Mouse (Mus musculus) olfactory bulb, adult 2 months (tissue): Measurements from ENCODE around the gene Setd3.

Experiments used
- CTCF ChIP-seq: fragments of 200-500 bp; IDR thresholded peaks from 2 replicates; pipeline ENCODE4 v1.5.1; 2012; ENCODE audit warnings: low read depth, mild to moderate bottlenecking, low read length, moderate library complexity; ENCODE audit not compliant: insufficient read depth
- POLR2A ChIP-seq: fragments of 200-500 bp; IDR thresholded peaks from 2 replicates; pipeline ENCODE4 v1.6.1; 2012; ENCODE audit warnings: mild to moderate bottlenecking, low read depth, low read length, moderate library complexity; ENCODE audit not compliant: insufficient read depth

DNA sequence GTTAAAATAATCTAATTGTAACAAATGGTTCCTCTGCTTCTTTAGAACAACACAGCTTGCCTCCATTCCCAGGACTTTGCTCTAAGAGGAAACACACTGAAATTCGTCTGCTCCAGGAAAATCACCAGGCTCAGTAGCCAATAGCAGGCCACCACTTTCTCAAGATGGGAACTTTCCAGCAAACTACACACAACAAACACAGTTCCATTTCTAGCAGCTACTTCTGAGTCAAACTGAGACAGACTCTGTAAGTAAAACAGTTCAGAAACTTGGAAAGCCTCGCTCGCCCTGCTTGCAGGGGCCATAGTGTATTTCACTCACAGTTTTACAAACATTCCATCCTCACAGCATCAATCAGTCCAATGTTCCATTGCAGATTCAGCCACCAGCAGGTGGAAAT, 2.7 kb downstream of the Setd3 start:
- no peak for TF ChIP-seq CTCF
- no peak for TF ChIP-seq POLR2A
